Mouse (Mus musculus) brain, embryonic 14.5 days (tissue): ENCODE results near the gene Slc41a2.

Experiments used
- CTCF ChIP-seq: fragments of 200-500 bp; IDR thresholded peaks from 2 replicates; pipeline ENCODE4 v1.5.1; 2012; ENCODE audit warnings: inconsistent platforms, mild to moderate bottlenecking, moderate library complexity, borderline replicate concordance; ENCODE audit not compliant: insufficient read depth, insufficient read length; ENCODE audit errors: extremely low read depth
- POLR2A ChIP-seq: fragments of 200-500 bp; IDR thresholded peaks from 2 replicates; pipeline ENCODE4 v1.6.1; 2012; ENCODE audit warnings: mild to moderate bottlenecking, inconsistent platforms, borderline replicate concordance; ENCODE audit not compliant: poor library complexity, insufficient read depth, insufficient read length, severe bottlenecking; ENCODE audit errors: extremely low read depth

DNA sequence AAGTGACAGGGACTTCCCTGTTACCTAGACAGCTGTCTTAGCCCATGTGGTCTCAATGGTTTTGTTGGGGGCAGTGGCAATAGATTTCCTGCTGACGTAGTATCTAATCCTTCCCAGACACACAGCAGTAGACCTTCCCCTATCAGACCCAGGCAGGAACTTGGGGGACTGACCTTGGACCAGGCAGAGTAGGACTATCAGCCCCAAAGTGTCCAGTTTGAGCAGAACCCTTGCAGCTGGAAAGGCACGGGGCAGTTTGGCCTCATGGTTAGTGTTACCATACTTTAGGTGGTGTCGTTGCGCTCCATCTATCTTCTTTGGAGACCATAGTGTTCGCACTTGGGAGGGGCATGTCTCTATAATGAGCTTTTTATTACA lies 8.7 kb upstream of the Slc41a2 start:
- no peak for TF ChIP-seq CTCF
- TF ChIP-seq POLR2A = no peak
